Mouse (Mus musculus): ENCODE results near the gene Slc6a17. TPM values are rescaled to one million over a fixed set of nuclear protein-coding genes. Genes with fewer than 3 reads are reported as not detected.

Slc6a17 gene
- polyA plus RNA-seq, 1 experiment, result 2.8 TPM

GRCm38 (mm10) chr3:107424258-107425041 lies 93.4 kb downstream of the Slc6a17 start:
- 58% methylated on average over 11 of the region's 11 CpGs for WGBS
- DNase-seq (ENCODE audit: low read depth, low spot score), result no peak

GRCm38 (mm10) chr3:107420156-107420555 lies 97.7 kb downstream of the Slc6a17 start:
- WGBS, result 81% methylated on average over 2 of the region's 2 CpGs
- no peak for DNase-seq (ENCODE audit: low read depth, low spot score)

Other genes with a start within 250 kb of the Slc6a17 start
- gene Lamtor5, start 239.2 kb downstream of the Slc6a17 start, polyA plus RNA-seq (2012; rRNA removed), result 117 and 129 TPM in 2 replicates
- gene Slc16a4, start 226.8 kb downstream of the Slc6a17 start, polyA plus RNA-seq (2012; rRNA removed), result 0.05 and 0.19 TPM in 2 replicates
- gene Rbm15, start 184.3 kb downstream of the Slc6a17 start, polyA plus RNA-seq (2012; rRNA removed), result 4.3 and 6.9 TPM in 2 replicates
- gene Kcnc4, start 58.5 kb downstream of the Slc6a17 start, polyA plus RNA-seq (2012; rRNA removed), result 0.30 and 0.34 TPM in 2 replicates
- not detected in 2 replicates for gene Ubl4b, start 37.1 kb upstream of the Slc6a17 start, polyA plus RNA-seq (2012; rRNA removed)
- gene Alx3, start 77.0 kb upstream of the Slc6a17 start, polyA plus RNA-seq (2012; rRNA removed), result not detected in 2 replicates
- gene Gm10961, start 113.3 kb upstream of the Slc6a17 start, polyA plus RNA-seq (2012; rRNA removed), result not detected in 2 replicates
- gene Strip1, start 113.7 kb upstream of the Slc6a17 start, polyA plus RNA-seq (2012; rRNA removed), result 40.0 and 51.3 TPM in 2 replicates
- 35.8 and 54.7 TPM in 2 replicates for gene Ahcyl1, start 178.5 kb upstream of the Slc6a17 start, polyA plus RNA-seq (2012; rRNA removed)
- 8.0 and 9.5 TPM in 2 replicates for gene Csf1, start 242.5 kb upstream of the Slc6a17 start, polyA plus RNA-seq (2012; rRNA removed)

Data from large intestine, adult 2 months (tissue).